Mouse (Mus musculus) thymus, adult 18-20 months (tissue): ENCODE results near the gene Mrpl27.
"Not testable (repeated sequence)": the region's sequence is repeated elsewhere in the genome, so short reads cannot be mapped to it uniquely, and the experiment has no call there.

Source experiments
- DNase-seq, 2 experiments: peaks; one replicate each; pipeline ENCODE4 v3.0.0; 2022; ENCODE audit warnings: mixed read lengths in 2 of 2

The Mrpl27 gene

GRCm38 (mm10) chr11:94653663-94654436 lies at the start of gene Mrpl27, which contains the start of gene Eme1:
Mrpl27 (plus strand) TSS chr11:94653767.
Eme1 (minus strand) TSS chr11:94653964.
- peak; percentile 66 to 79 for DNase-seq

DNA sequence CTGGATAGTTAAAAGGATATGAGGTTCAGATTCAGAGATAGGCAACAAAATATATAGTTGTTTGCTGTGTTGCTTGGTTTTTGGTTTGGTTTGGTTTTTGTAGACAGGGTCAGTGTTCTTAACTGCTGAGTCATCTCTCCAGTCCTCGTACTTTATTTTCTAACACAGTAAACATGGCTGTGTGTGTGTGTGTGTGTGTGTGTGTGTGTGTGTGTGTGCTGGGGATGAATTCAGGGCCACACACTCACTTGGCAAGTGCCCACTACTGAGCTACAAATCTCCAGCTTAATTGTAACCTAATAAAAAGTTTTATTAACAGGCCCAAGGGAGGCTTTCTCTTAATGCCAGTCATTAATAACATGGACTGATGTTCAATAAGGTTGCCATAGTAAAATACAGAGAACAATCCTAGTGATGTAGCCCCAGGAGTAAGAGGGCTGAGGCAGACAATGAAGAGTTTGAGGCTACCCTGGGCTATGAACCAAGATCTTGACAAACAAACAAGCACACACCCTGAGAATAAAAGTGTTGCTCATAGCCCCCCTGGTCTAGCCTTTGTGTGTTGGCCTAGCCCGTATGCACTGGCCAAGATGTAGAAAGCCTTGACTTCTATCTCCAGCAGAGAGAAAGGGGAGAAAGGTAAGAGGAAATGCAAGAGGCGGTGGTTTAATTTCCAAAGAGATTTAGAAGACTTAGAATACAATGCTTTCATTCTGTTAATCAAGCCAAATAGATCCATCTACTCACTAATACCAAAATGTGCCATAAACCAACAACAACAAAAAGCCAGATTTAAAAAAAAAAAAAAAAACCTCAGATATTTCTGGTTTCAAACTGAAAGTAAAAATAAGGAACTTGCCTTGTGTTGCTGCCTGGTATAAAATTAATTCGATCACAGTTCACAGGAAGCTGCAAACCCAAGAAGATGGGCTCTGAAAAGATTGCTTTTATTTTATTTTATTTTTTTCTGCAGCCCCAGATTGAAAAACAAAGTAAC lies 42.5 kb upstream of the Mrpl27 start:
- no peak for DNase-seq

- DNase-seq: no peak
These were observed 39.0 kb upstream of the Mrpl27 start for GRCm38 (mm10) chr11:94614603-94615002.

DNA sequence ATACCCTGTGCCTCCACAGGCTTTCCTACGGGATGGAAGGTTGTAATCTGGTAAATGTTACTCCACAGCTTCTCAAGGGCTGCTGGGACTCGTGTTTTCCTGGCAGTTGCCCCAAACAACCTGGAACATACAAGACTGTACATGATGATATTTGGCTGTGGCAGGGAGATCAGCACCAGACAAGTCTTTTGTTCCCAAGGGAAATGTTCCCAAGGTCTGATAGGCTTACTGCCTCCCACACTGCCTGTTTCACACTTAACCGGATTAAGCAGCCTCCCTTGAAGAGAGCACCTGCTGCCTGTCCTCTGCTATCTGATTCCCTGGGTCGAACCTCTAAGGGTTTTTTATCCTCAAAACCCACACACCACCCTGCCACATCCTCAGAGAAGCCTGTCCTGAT lies 38.1 kb upstream of the Mrpl27 start:
- no peak for DNase-seq

DNA sequence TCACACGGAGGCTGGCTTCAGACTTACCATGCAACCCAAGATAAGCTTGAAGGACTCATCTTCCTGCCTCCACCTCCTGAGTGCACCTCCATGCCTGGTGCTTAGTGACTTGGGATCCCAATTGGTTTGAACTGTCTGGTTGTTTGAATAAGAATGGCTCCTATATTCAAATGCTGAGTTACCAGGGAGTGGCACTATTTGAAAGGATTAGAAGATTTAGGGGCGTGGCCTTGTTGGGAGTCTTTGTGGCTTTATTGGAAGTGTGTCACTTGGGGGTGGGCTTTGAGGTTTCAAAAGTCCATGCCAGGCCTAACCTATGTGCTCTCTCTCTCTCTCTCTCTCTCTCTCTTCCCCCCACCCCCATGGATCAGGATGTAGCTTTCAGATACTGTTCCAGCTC lies 35.9 kb upstream of the Mrpl27 start:
- no peak for DNase-seq

DNA sequence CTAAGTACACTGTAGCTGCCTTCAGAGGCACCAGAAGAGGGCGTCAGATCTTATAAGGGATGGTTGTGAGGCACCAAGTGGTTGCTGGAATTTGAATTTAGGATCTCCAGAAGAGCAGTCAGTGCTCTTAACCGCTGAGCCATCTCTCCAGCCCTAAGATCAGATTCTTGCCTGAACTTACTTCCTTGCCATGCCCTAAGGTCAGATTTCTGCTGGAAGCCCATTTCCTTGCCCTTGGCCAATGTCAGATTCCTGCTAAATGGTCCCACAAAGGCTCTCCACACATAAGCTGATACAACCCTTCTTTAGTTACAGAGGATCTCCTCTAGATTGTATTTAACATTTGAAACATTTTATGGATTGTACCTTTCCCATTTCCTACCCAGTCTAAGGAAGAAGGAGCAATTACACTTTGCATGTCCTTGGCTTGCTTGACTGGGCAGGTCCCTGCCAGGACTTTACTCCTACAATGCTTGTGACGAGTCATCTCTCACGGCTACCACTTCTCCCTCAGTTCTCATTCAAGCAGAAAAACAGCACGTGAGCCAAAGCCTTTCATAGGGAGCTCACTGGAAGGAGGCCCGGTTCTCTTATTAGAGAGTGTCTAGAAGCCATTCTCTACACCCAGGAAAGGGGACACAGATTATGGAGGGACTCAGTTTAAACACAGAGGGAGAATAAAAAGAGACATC lies 32.7 kb upstream of the Mrpl27 start:
- no peak for DNase-seq

DNA sequence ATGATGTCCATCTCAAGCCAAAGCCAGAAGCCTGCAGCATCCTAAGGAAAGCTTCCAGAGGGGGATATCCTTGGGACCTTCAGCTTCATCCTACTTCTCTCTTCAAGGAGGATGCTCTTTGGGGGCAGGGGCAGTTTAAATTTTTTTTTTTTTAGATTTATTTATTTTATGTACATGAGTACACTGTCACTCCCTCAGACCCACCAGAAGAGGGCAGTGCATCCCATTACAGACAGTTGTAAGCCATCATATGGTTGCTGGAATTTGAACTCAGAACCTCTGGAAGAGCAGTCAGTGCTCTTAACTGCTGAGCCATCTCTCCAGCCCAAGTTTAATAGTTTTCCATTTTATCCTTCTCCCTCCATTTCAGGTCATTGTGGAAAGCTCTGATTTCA lies 32.1 kb upstream of the Mrpl27 start:
- DNase-seq: no peak

- no peak for DNase-seq
These were observed 31.4 kb upstream of the Mrpl27 start for GRCm38 (mm10) chr11:94622162-94622561.

GRCm38 (mm10) chr11:94629199-94629883 lies 24.2 kb upstream of the Mrpl27 start, which contains the start of gene Lrrc59:
Lrrc59 (plus strand) TSS chr11:94629767.
- peak; percentile 87 for DNase-seq

- no peak for DNase-seq
These were observed 23.7 kb upstream of the Mrpl27 start for GRCm38 (mm10) chr11:94629884-94630198.

DNA sequence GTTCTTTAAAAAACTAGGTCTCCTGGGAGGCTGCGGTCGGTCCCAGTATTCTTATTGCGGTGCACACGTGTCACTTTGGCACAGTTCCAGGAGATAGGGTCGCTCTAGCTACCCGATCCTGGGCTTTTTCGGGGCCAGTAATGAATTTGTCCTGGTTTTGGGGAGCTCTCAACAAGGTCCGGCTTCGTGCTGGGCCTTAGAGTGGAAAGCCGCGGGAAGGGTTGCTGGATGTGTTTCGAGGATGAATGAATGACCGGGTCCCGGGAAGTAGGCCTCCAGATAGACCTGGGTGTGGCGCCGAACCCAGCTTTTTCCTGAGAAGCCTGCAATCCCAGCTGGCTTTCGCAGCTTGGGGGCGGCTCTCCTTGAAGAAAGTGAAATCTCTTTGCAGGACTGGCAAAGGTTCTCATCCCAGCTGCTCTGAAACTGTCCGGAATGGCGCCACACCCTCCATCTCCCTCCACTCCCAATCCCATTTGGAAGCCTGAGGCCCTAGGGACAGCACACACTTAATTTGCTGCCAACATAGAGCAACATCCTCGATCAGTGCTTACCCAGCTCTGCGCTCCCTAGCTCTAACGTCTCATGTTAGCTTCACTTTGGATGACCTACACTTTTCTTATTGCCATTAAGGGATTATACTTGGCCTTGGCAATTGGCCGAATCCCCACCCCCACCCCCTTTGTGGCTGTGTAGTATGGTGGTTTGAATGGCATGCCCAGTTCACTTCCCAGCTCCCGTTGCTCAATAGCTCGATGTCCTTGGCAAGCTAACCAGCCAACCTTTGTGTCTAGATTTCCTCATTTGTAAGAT lies 23.2 kb upstream of the Mrpl27 start:
- peak; percentile 5 to 18 for DNase-seq

GRCm38 (mm10) chr11:94631969-94632368 lies 21.6 kb upstream of the Mrpl27 start:
- DNase-seq: no peak

GRCm38 (mm10) chr11:94632988-94633387 lies 20.6 kb upstream of the Mrpl27 start:
- DNase-seq: no peak

GRCm38 (mm10) chr11:94634431-94634830 lies 19.1 kb upstream of the Mrpl27 start:
- no peak for DNase-seq

DNA sequence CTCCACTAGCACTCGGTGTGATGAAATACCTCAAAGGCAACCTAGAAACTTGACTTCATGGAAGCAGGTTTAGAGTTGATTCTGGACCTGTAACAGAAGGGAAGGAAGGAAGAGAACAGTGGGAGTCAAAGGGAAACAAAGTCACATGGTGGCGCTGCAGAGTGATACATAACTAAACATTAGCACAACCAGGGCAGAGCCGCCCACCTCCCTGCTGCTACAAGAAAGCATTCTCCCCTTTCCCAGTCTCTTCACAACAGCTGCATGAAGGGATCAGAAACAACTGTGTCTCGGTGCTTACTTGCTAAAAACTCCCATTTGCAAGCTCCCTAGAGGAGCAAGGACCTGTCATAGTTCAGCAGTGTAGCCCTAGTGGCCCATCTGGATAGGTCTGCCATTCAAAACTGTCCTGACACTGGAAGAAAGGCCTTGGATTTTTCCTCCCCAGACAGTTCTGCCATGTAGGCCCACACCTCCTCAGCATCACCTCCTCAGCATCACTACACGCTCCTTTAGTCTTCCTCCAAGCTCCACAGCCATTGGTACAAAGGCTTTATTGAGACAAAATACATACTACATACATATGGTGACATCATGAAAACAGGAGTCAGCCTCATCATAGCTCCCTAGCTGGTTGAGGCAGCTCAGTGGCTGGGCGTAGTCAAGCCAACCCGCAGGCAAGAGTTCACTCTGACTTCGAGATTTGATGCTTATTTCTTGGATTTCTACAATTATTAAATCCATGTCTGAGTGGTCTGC lies 8.9 kb upstream of the Mrpl27 start:
- no peak for DNase-seq

DNA sequence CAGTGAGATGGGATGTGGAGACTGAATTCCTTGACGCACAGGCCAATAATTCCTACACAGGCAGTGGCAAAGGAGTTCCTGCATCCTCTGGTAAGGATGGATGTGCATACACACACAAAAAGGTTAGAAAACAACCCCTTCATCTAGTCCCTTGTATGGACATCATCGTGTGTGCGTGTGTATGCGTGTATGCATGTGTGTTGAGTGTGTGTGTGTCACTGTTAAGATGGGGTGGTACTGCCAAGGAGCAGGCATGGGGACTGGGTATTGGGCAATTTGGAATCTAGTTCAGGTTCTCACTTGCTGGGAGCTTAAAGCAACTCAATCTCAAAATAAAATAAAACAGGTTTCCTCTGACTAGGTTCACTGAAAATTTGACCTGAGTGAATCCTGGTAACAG lies 7.1 kb upstream of the Mrpl27 start:
- no peak for DNase-seq

- not testable (repeated sequence) for DNase-seq
These were observed 2.3 kb upstream of the Mrpl27 start for GRCm38 (mm10) chr11:94651241-94651640.

DNA sequence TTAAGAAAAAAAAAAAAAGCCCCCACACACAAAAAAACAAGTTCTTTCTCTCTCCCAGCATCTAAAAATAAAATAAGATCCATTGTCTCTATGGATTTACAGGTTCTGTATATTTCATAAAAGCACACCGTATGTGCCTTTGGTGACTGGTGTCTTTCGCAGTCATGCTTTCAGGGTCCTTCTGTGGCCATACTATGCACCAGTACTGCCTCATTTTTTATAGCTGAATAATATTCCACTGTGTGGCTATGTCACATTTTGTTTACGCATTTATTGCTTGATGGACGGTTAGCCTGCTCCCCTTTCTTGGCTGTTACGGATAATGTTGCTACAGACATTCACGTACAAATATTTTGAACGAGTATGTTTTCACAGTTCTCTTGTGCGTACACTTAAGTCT lies 594 bp upstream of the Mrpl27 start:
- no peak for DNase-seq

GRCm38 (mm10) chr11:94661344-94661743 lies 7.8 kb downstream of the Mrpl27 start:
- no peak for DNase-seq

GRCm38 (mm10) chr11:94665281-94665680 lies 11.7 kb downstream of the Mrpl27 start:
- no peak for DNase-seq

DNA sequence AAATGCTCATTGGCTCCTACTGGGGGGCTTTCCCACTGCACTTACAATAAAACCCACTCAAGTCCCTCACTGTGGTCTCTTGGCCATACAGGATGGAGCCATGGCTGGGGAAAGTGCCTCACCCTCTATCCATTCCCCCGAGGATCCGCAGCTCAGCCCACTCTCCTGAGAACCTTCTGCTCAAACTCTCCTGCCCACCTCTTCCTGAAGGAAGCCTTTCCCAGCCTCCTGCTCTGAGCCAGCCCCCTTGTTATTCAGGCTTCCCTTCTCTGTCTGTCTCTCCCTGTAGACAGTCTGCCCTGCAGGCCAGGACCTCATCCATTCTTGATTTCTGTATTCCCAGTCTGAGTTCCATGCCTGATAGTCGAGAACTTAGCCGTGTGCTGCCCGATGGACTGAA lies 21.4 kb downstream of the Mrpl27 start:
- DNase-seq: no peak
